Mouse (Mus musculus) stomach, embryonic 15.5 days (tissue): ENCODE measurements around the gene Gpx3. TPM values are rescaled to one million over a fixed set of nuclear protein-coding genes. Genes with fewer than 3 reads are reported as not detected.

ENCODE experiments used
- ATAC-seq: fragments of 200-750 bp; cut with Nextera tagmentation; 2 replicates; pipeline ENCODE4 v1.8.0; 2017; ENCODE audit warnings: low read depth, moderate number of reproducible peaks, moderate TSS enrichment; ENCODE audit not compliant: insufficient read depth, low FRiP score
- H3K27ac ChIP-seq: fragments of 300-500 bp; sonication (generic); 2 replicates; pipeline ENCODE4 v1.5.1; 2015; ENCODE audit warnings: mild to moderate bottlenecking, inconsistent platforms
- H3K27me3 ChIP-seq: fragments of 300-500 bp; sonication (generic); replicated peaks from 2 replicates; pipeline ENCODE4 v1.6.1; 2015; ENCODE audit warnings: inconsistent platforms
- H3K36me3 ChIP-seq: fragments of 300-500 bp; sonication (generic); 2 replicates; pipeline ENCODE4 v1.6.1; 2015; ENCODE audit warnings: inconsistent platforms
- H3K4me1 ChIP-seq: fragments of 300-500 bp; sonication (generic); 2 replicates; pipeline ENCODE4 v1.6.1; 2015; ENCODE audit warnings: inconsistent platforms
- H3K4me2 ChIP-seq: fragments of 300-500 bp; sonication (generic); 2 replicates; pipeline ENCODE4 v1.6.1; 2015; ENCODE audit warnings: mild to moderate bottlenecking, inconsistent platforms
- H3K4me3 ChIP-seq: fragments of 300-500 bp; sonication (generic); replicated peaks from 2 replicates; pipeline ENCODE4 v1.5.1; 2015; ENCODE audit warnings: inconsistent platforms
- H3K9ac ChIP-seq: fragments of 300-500 bp; sonication (generic); 2 replicates; pipeline ENCODE4 v1.6.1; 2015; ENCODE audit warnings: inconsistent platforms
- H3K9me3 ChIP-seq: fragments of 300-500 bp; sonication (generic); 2 replicates; pipeline ENCODE4 v1.6.1; 2016; ENCODE audit warnings: inconsistent platforms
- WGBS: fragments of 180-500 bp; shearing (Covaris S2); methylation state at CpG from one replicate; pipeline ENCODE4 v1.1.7; 2015; 5-methylcytosine and 5-hydroxymethylcytosine counted together
- polyA plus RNA-seq: library from polyadenylated mRNA; unstranded; fragments of >200 nt; fragmentation: Nextera tagmentation; extraction: Ambion mirVana; gene quantifications from 2 replicates; pipeline ENCODE4 v1.2.1, GENCODE M21; 2015

Gpx3 gene
- polyA plus RNA-seq, 1 experiment from 2014 or later: 164 TPM

DNA sequence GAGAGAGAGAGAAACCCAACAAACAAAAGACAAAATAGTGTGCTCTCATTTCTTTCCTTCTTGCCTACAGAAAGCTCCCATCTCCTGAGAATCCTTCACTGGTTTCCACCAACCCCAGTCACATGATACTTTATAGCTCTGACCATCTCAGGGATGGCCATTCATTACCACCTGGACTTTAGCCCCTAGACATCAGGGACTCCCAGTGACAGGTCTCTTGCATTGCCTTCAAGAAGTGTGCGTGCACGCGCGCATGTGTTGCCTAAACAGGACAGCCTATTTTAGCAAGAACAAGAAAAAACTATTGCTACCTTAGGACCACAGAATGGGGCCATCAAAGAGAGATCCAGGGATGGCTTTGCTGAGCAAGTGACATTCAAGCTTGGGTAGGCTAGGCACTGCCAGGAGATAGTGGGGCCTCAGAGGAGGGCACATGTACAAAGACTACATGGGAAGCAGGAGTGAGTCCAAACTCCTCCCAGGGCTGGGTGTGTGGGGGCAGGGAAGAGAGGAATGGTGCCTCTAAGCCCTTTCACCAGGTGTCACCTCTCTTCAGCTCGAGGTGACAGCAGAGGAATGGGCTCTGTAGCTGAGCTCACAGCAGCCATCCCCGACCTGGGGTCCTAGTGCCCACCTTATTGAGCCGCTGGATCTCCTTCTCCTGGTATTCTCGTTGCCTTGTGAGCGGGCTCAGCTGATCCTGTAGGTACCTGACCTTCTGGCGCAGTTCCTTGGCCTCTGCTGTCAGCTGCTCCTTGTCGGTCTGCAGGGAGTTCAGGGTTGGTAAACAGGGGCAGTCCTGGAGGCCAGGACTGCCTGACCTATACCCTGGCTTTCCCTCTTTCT is 18.1 kb downstream of the Gpx3 start:
- H3K4me1 ChIP-seq: 0 out of 2 replicates have a peak, but pooled peaks cover 4% of the 10 kb centered on the region
- H3K27ac ChIP-seq: peak overlapping the region; percentile 51; the same call in 1 of the 2 replicates
- WGBS: 64% methylated on average over 11 of the region's 11 CpGs
- H3K4me2 ChIP-seq: no peak overlapping the region
- no peak overlapping the region for H3K4me3 ChIP-seq
- no peaks in the 10 kb centered on the region for H3K27me3 ChIP-seq
- no peak for ATAC-seq
- H3K9ac ChIP-seq: no peak overlapping the region
- peaks cover 54% of the 10 kb centered on the region for H3K36me3 ChIP-seq
- H3K9me3 ChIP-seq: no peaks in the 10 kb centered on the region

GRCm38 (mm10) chr11:54920973-54921580 is 18.8 kb downstream of the Gpx3 start:
- whole genome bisulfite sequencing: 58% methylated on average over 6 of the region's 6 CpGs
- Histone ChIP-seq H3K27ac (peak overlapping the region; percentile 51), H3K27me3 (no peaks in the 10 kb centered on the region), H3K4me1 (0 out of 2 replicates have a peak, but pooled peaks cover 4% of the 10 kb centered on the region), H3K9me3 (no peaks in the 10 kb centered on the region), H3K4me2 (no peak overlapping the region), H3K4me3 (no peak overlapping the region), H3K36me3 (peaks cover 57% of the 10 kb centered on the region), H3K9ac (no peak overlapping the region)
- no peak for ATAC-seq

DNA sequence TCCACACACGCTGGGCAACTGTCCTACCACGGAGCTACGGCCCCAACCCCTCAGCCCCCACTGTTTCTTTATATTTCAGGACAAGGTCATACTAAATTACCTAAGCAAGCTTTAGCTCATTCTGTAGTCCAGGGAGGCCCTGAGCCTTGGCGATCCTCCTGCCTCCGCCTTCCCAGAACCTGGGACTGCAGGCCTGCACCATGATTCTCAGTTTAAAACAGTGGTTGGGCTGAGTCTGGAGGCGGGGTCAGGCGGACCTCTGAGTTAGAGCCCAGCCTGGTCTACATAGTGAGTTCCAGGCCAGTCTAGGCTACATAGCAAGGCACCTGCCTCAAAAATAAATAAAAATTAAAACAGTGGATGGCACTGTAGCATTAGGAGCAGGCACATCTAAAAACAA is 19.5 kb downstream of the Gpx3 start:
- H3K36me3 ChIP-seq: peaks cover 57% of the 10 kb centered on the region
- WGBS: 42% methylated on average over 7 of the region's 7 CpGs

DNA sequence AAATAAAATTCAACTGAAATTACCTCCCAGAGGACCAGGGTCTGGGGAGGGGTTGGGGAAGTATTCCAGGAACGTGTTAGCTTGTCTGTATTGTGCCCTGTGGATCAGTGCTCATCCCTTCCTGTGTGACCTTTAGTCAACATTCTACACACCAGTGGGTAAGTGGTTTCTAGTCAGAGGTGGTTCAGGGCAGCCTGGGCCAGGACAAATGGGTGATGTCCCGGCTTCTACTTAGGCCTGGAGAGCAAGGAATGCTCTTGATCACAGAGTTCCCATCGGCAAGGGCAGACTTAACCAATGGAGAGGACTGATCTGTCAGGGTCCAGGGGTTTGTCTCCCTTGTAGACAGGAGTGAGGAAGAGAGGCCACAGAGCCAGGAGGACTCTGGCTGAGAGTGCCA is 20.2 kb downstream of the Gpx3 start:
- H3K27ac ChIP-seq: no peak overlapping the region

More for the DNA sequence above, 19.5 kb downstream of the Gpx3 start:
- no peaks in the 10 kb centered on the region for H3K9me3 ChIP-seq
- no peak overlapping the region for H3K9ac ChIP-seq
- 0 out of 2 replicates have a peak, but pooled peaks cover 4% of the 10 kb centered on the region for H3K4me1 ChIP-seq
- no peak overlapping the region for H3K4me2 ChIP-seq
- no peak overlapping the region for H3K4me3 ChIP-seq
- H3K27ac ChIP-seq: peak overlapping the region; percentile 65; the same call in 1 of the 2 replicates
- no peaks in the 10 kb centered on the region for H3K27me3 ChIP-seq
- peak; percentile 54; the same call in 1 of the 2 replicates for ATAC-seq

GRCm38 (mm10) chr11:54924145-54924544 is 21.9 kb downstream of the Gpx3 start:
- Histone ChIP-seq H3K27ac (no peak overlapping the region), H3K9ac (no peak overlapping the region), H3K4me3 (no peak overlapping the region), H3K36me3 (peaks cover 53% of the 10 kb centered on the region), H3K4me2 (no peak overlapping the region), H3K9me3 (no peaks in the 10 kb centered on the region), H3K27me3 (no peaks in the 10 kb centered on the region), H3K4me1 (0 out of 2 replicates have a peak, but pooled peaks cover 4% of the 10 kb centered on the region)
- WGBS: 92% methylated on average over 14 of the region's 14 CpGs
- no peak for ATAC-seq

More for the DNA sequence above, 20.2 kb downstream of the Gpx3 start:
- Histone ChIP-seq H3K36me3 (peaks cover 57% of the 10 kb centered on the region), H3K4me1 (0 out of 2 replicates have a peak, but pooled peaks cover 4% of the 10 kb centered on the region), H3K4me3 (no peak overlapping the region), H3K4me2 (no peak overlapping the region), H3K9ac (no peak overlapping the region), H3K9me3 (no peaks in the 10 kb centered on the region), H3K27me3 (no peaks in the 10 kb centered on the region)
- 92% methylated on average over 3 of the region's 3 CpGs for WGBS
- peak; percentile 5; the same call in 1 of the 2 replicates for ATAC-seq

- Histone ChIP-seq H3K27me3 (no peaks in the 10 kb centered on the region), H3K9ac (no peak overlapping the region), H3K4me2 (no peak overlapping the region), H3K36me3 (peaks cover 49% of the 10 kb centered on the region), H3K4me1 (no peaks in the 10 kb centered on the region), H3K4me3 (no peak overlapping the region), H3K9me3 (no peaks in the 10 kb centered on the region), H3K27ac (no peak overlapping the region)
- no peak; the same call in 1 of the 2 replicates for ATAC-seq
- WGBS: 75% methylated on average over 14 of the region's 14 CpGs
Measured at GRCm38 (mm10) chr11:54927346-54928140, 25.3 kb downstream of the Gpx3 start.

DNA sequence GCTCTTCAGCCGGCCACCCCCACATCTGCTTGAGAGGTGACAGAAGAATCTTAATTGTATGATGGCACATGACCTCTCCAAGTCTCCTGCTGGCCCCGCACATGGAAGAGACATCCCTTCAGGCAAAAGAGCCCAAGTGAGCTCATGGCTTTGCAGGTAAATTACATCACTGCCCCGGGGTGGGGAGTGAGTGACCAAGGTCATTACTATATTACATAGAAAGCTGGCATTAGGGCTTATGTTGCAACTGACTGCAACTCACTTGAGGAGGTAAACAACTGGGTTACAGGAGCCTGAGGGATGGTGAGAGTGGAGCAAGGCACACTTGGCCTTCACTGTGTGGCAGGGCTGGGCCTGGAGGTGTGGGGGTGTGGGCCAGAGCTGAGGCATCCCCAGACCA is 26.0 kb downstream of the Gpx3 start:
- Histone ChIP-seq H3K27ac (no peak overlapping the region), H3K4me2 (no peak overlapping the region), H3K27me3 (no peaks in the 10 kb centered on the region), H3K4me3 (no peak overlapping the region), H3K4me1 (no peaks in the 10 kb centered on the region), H3K9me3 (no peaks in the 10 kb centered on the region), H3K36me3 (peaks cover 51% of the 10 kb centered on the region), H3K9ac (no peak overlapping the region)
- WGBS: 89% methylated on average over 3 of the region's 3 CpGs
- ATAC-seq: no peak

DNA sequence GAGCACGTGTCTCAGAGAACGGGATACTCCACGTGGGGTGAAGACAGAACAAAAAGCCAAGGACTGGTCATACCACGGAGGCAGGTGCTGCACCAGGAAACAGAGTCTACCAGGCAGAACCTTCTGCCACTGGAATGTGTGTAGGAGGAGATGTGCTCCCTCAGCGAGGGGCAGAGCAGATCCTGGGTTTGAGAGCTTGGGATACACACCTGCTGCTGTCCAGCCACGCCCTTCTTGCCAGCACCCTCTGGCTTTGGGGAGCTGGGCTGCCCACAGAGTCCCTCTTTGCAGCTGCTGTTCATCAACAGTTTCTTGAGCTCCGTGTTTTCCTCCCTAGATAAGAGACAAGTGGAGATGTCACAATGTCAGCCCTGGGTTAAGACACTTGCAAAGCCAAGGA is 26.6 kb downstream of the Gpx3 start:
- Histone ChIP-seq H3K4me2 (no peak overlapping the region), H3K36me3 (peaks cover 50% of the 10 kb centered on the region), H3K27ac (no peak overlapping the region), H3K4me1 (no peaks in the 10 kb centered on the region), H3K27me3 (no peaks in the 10 kb centered on the region), H3K9me3 (no peaks in the 10 kb centered on the region), H3K9ac (no peak overlapping the region), H3K4me3 (no peak overlapping the region)
- 84% methylated on average over 7 of the region's 7 CpGs for WGBS
- ATAC-seq: no peak

GRCm38 (mm10) chr11:54929290-54929689 is 27.0 kb downstream of the Gpx3 start:
- no peak for ATAC-seq
- no peak overlapping the region for H3K27ac ChIP-seq
- WGBS: 90% methylated on average over 6 of the region's 6 CpGs
- H3K36me3 ChIP-seq: peaks cover 48% of the 10 kb centered on the region
- no peak overlapping the region for H3K4me3 ChIP-seq
- no peak overlapping the region for H3K4me2 ChIP-seq
- H3K9me3 ChIP-seq: no peaks in the 10 kb centered on the region
- H3K9ac ChIP-seq: peak overlapping the region; percentile 6; the same call in 1 of the 2 replicates
- H3K4me1 ChIP-seq: no peaks in the 10 kb centered on the region
- H3K27me3 ChIP-seq: no peaks in the 10 kb centered on the region

DNA sequence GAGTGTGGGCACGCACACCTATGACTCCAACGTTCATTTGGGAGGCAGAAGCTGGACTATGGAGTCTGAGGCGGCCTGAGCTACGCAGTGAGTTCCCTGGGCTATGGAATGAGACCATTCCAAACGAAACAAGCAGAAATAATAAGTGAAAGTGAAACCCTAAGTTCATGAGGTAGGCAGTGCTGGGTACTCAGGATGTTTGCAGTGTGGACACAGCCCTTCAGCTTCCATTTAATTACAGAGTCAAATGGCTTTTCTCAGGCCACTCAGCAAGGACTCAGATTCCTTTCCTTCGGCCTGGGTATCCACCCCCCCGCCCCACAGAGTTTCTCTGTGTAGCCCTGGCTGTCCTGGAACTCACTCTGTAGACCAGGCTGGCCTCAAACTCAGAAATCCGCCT is 27.5 kb downstream of the Gpx3 start:
- H3K4me2 ChIP-seq: no peak overlapping the region
- H3K4me1 ChIP-seq: no peaks in the 10 kb centered on the region
- H3K36me3 ChIP-seq: peaks cover 45% of the 10 kb centered on the region
- no peak overlapping the region for H3K27ac ChIP-seq
- H3K9ac ChIP-seq: peak overlapping the region; percentile 6; the same call in 1 of the 2 replicates
- no peaks in the 10 kb centered on the region for H3K9me3 ChIP-seq
- no peak overlapping the region for H3K4me3 ChIP-seq
- WGBS: 89% methylated on average over 8 of the region's 8 CpGs
- ATAC-seq: no peak
- H3K27me3 ChIP-seq: no peaks in the 10 kb centered on the region

GRCm38 (mm10) chr11:54930318-54930979 is 28.2 kb downstream of the Gpx3 start:
- H3K4me3 ChIP-seq: no peak overlapping the region
- H3K9me3 ChIP-seq: no peaks in the 10 kb centered on the region
- peaks cover 45% of the 10 kb centered on the region for H3K36me3 ChIP-seq
- no peaks in the 10 kb centered on the region for H3K4me1 ChIP-seq
- no peak overlapping the region for H3K27ac ChIP-seq
- no peak overlapping the region for H3K9ac ChIP-seq
- ATAC-seq: no peak
- no peak overlapping the region for H3K4me2 ChIP-seq
- H3K27me3 ChIP-seq: no peaks in the 10 kb centered on the region
- WGBS: 69% methylated on average over 7 of the region's 7 CpGs
